In the genomic region with DNA sequence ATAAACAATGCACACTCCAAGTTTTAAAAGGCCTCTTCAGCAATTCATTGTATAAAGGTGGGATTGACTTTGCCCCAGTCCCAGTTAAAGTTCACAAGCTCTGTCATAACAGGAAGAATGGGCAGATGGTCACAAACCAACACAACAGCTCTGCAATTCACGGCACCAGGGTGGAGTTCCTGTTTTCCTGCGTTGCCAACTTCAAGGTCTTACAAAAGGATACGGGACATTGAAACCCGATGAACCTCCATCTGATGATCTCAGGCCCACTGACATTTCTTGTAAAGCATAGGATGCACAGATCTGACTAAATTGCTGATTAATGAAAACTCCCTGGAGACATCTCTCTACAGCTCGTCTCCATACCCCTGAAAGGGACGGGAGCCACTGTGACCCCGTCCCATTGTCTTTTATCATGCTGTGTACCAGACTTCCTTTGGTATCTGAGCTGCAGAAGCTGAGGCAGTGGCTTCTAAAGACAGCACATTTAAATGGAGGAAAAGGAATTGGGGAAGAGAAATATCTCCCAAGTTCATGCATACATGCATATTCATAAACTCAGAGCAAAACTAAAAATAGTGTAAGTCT, we compare ENCODE assay signal across 10 mouse cellular contexts. TPM values are rescaled to one million over a fixed set of nuclear protein-coding genes. Genes with fewer than 3 reads are reported as not detected.
DNase-seq lines count a peak whose midpoint lies in the region; ATAC-seq and TF ChIP-seq lines count a peak whose summit lies in the region.
"Had no signal": no experiment of that assay in that cellular context is flagged by ENCODE, and none has a peak within 500 bp of the region (broad histone marks: within the 10 kb centered on the region; RNA-seq: fewer than 3 reads in every experiment).

No protein-coding gene starts in this region.

- 0 out of 2 replicates have a peak overlapping the region, but pooled peaks have one; percentile 24 for H3K4me2 ChIP-seq in liver, postnatal 0 days (ENCODE audit: low read depth, low read length)
- no peak overlapping the region for H3K4me2 ChIP-seq in midbrain, embryonic 13.5 days (replicated peaks)
- H3K4me2 ChIP-seq: neural tube, embryonic 15.5 days had no signal

- no peak overlapping the region for H3K9ac ChIP-seq in liver, postnatal 0 days (replicated peaks)
- no peak overlapping the region for H3K9ac ChIP-seq in midbrain, embryonic 13.5 days (replicated peaks)
- H3K9ac ChIP-seq: neural tube, embryonic 15.5 days had no signal

- H3K36me3 ChIP-seq in liver, postnatal 0 days (replicated peaks; ENCODE audit: insufficient read depth, low read length): no peaks in the 10 kb centered on the region
- H3K36me3 ChIP-seq in midbrain, embryonic 13.5 days: no peaks in the 10 kb centered on the region
- H3K36me3 ChIP-seq: neural tube, embryonic 15.5 days had no signal

- peak; percentile 39; the same call in 1 of the 2 replicates for TF ChIP-seq EP300 in liver, postnatal 0 days (IDR thresholded peaks at IDR 0.05; ENCODE audit: low read depth)

- TF ChIP-seq CTCF in liver, postnatal 0 days (IDR thresholded peaks at IDR 0.05; ENCODE audit: low read depth): no peak

- H3K27ac ChIP-seq in liver, postnatal 0 days (ENCODE audit: low read depth): no peak overlapping the region
- no peak overlapping the region for H3K27ac ChIP-seq in midbrain, embryonic 13.5 days
- H3K27ac ChIP-seq: neural tube, embryonic 15.5 days had no signal

- DNase-seq in adrenal gland, adult 2 months: peak; percentile 36
- no peak for DNase-seq in adrenal gland, postnatal 4 days (ENCODE audit: low spot score in 2 of 2)
- DNase-seq in Muller cell, postnatal 12 days (ENCODE audit: inconsistent ontology term): peak; percentile 28
- peak; percentile 24 for DNase-seq in kidney, adult 18-20 months
- DNase-seq in liver, postnatal 0 days: no peak
- DNase-seq in right cerebral cortex, adult 18-20 months: no peak
- DNase-seq in cerebellum, adult 9-11 months: no peak
- DNase-seq: gastrocnemius, postnatal 25 days had no signal

- peaks cover 36% of the 10 kb centered on the region for H3K27me3 ChIP-seq in liver, postnatal 0 days (ENCODE audit: insufficient read depth, low read length)
- H3K27me3 ChIP-seq in midbrain, embryonic 13.5 days: peaks cover 62% of the 10 kb centered on the region

- H3K4me3 ChIP-seq in liver, postnatal 0 days (ENCODE audit: low read depth, low read length): no peak overlapping the region
- no peak overlapping the region for H3K4me3 ChIP-seq in midbrain, embryonic 13.5 days (replicated peaks)
- H3K4me3 ChIP-seq: neural tube, embryonic 15.5 days had no signal

- peaks cover 13% of the 10 kb centered on the region for H3K4me1 ChIP-seq in liver, postnatal 0 days (ENCODE audit: insufficient read depth)
- H3K4me1 ChIP-seq in midbrain, embryonic 13.5 days (replicated peaks): peaks cover 18% of the 10 kb centered on the region

- H3K9me3 ChIP-seq in liver, postnatal 0 days (ENCODE audit: low read length): no peaks in the 10 kb centered on the region
- no peaks in the 10 kb centered on the region for H3K9me3 ChIP-seq in midbrain, embryonic 13.5 days
- H3K9me3 ChIP-seq: neural tube, embryonic 15.5 days had no signal

- WGBS in liver, postnatal 0 days (ENCODE audit: insufficient replicate concordance): 26% methylated on average over 7 of the region's 7 CpGs
- 62% methylated on average over 7 of the region's 7 CpGs for WGBS in midbrain, embryonic 13.5 days

- ATAC-seq in liver, postnatal 0 days: peak; percentile 47
- no peak for ATAC-seq in midbrain, embryonic 13.5 days

RNA-seq across cellular contexts. Expression of gene Kdr, which starts 3.6 kb away (rescaled TPM):
- 100 to 1,000 TPM in 1 of 2 experiments, 10 to 100 TPM in 1; 52.5 to 102 TPM for total RNA-seq in adrenal gland, adult 2 months (2021)
- polyA plus RNA-seq in adrenal gland, adult 2 months (2012; rRNA removed): 19.7 and 24.5 TPM in 2 replicates
- 10 to 100 TPM; 77.4 to 79.2 TPM for total RNA-seq in adrenal gland, postnatal 4 days (2021)
- 7.9 and 9.6 TPM in 2 replicates for polyA plus RNA-seq in liver, postnatal 0 days (2015; fragmentation: Nextera tagmentation; extraction: Ambion mirVana)
- polyA plus RNA-seq in midbrain, embryonic 13.5 days (2015; fragmentation: Nextera tagmentation; extraction: Ambion mirVana): 19.4 and 22.1 TPM in 2 replicates

Comparison
In these comparisons a context has a peak if more than half of its experiments do, and no peak if none do; other contexts are left out.
1. DNase-seq: peak in adrenal gland, adult 2 months (single experiment), Muller cell, postnatal 12 days (single experiment) and kidney, adult 18-20 months (single experiment); none in adrenal gland, postnatal 4 days (0 of 2), liver, postnatal 0 days (single experiment), right cerebral cortex, adult 18-20 months (single experiment) and cerebellum, adult 9-11 months (single experiment).